Mouse (Mus musculus): ENCODE measurements around the gene Gramd4. TPM values are rescaled to one million over a fixed set of nuclear protein-coding genes. Genes with fewer than 3 reads are reported as not detected.
A peak's percentile ranks its signal among the peaks of the same experiment; 100 is the strongest.
"Not testable (repeated sequence)": the region's sequence is repeated elsewhere in the genome, so short reads cannot be mapped to it uniquely, and the experiment has no call there.

Gramd4 gene
- polyA plus RNA-seq, 1 experiment from 2014 or later = 25.4 TPM

DNA sequence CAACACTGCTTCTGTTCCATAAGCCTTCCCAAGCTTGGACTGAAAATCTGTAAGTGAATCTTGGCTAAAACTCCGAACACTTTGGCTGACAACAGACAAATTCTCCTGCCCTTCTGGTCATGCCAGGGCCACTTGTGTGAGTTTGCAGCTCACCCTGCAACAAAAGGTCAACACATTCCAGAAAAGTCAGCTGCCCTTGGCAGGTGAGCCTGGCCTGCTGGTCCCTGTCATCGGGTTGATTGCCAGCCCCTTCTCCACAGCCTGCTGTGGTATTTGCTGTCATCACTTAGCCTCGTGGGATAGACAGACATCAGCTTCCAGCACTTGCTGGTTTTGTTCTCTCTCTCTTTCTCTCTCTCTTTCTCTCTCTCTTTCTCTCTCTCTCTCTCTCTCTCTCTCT is 114.6 kb downstream of the Gramd4 start:
- 66% methylated on average over 3 of the region's 3 CpGs for WGBS
- no peak overlapping the region for H3K4me2 ChIP-seq
- no peak for ATAC-seq (ENCODE audit: low FRiP score)
- H3K4me3 ChIP-seq (replicated peaks) = no peak overlapping the region
- H3K27ac ChIP-seq (replicated peaks) = no peak overlapping the region
- peaks cover 44% of the 10 kb centered on the region for H3K4me1 ChIP-seq
- H3K36me3 ChIP-seq = no peaks in the 10 kb centered on the region
- no peak overlapping the region for H3K9ac ChIP-seq (replicated peaks)
- no peaks in the 10 kb centered on the region for H3K9me3 ChIP-seq (replicated peaks)
- H3K27me3 ChIP-seq (replicated peaks) = no peaks in the 10 kb centered on the region

DNA sequence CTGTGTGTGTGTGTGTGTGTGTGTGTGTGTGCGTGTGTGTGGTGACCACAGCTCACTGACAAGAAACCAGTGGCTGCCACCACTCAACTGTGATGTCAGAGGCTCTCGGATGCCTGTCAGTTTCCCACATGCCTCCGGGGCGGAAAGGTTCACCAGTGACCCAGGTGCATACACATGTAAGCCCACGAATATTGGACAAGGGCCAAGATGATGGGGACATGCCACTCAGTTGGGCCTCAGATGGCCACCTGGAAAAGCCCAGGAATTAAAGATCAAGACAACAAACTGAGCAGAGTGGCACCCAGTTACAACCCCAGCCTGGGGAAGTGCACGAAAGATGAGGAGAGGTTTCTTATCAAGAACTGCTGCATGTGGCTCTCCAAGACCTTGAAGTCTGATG is 115.0 kb downstream of the Gramd4 start:
- no peak for ATAC-seq (ENCODE audit: low FRiP score)
- no peak overlapping the region for H3K9ac ChIP-seq (replicated peaks)
- no peak overlapping the region for H3K4me3 ChIP-seq (replicated peaks)
- 74% methylated on average over 6 of the region's 6 CpGs for WGBS
- H3K4me1 ChIP-seq = peaks cover 44% of the 10 kb centered on the region
- no peaks in the 10 kb centered on the region for H3K27me3 ChIP-seq (replicated peaks)
- H3K27ac ChIP-seq (replicated peaks) = no peak overlapping the region
- H3K9me3 ChIP-seq (replicated peaks) = no peaks in the 10 kb centered on the region
- H3K36me3 ChIP-seq = no peaks in the 10 kb centered on the region
- H3K4me2 ChIP-seq = no peak overlapping the region

DNA sequence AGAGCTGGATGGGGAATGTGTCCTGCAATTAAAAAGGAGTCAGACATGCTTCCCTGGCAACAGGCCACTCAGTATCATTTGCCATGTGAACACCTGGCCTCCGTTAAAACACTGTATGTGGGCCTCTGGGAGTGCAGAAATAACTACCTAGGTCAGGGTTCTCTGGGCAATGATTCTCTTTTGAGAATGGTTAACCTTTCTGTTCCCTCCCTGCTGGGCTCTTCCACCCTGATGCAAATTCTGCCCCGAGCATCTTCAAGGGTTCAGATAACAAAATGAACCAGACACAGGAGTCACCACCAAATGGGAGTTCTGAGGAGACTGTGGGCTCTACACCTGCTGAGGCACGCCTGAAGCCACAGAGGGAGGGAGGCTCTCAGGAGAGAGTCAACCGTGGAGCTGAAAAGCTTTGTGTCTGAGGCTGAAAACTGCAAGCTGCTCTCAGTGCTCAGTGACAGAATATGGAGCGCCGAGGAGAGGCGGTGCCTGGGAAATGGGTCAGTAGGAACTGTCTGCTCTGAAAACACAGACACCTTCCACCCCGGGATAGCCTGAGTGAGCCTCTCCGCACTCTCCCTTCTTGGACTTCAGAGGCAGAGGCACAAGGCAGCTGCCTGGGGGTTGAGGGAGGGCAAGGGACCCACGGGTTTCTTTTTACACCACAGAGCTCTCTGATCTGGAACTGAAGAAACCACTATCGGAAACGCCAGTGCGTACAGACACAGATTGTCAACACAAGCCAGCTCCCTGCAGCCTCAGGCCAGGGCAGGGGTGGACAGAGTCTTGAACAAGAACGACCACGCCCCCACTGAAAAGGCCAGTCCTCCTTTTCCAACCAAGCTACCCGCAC is 115.9 kb downstream of the Gramd4 start:
- Histone ChIP-seq H3K9me3 (replicated peaks) (no peaks in the 10 kb centered on the region), H3K27me3 (replicated peaks) (no peaks in the 10 kb centered on the region), H3K4me1 (peaks cover 39% of the 10 kb centered on the region), H3K4me2 (no peak overlapping the region), H3K27ac (replicated peaks) (no peak overlapping the region), H3K36me3 (no peaks in the 10 kb centered on the region), H3K4me3 (replicated peaks) (no peak overlapping the region), H3K9ac (replicated peaks) (no peak overlapping the region)
- 50% methylated on average over 16 of the region's 16 CpGs for WGBS
- no peak for ATAC-seq (ENCODE audit: low FRiP score)

DNA sequence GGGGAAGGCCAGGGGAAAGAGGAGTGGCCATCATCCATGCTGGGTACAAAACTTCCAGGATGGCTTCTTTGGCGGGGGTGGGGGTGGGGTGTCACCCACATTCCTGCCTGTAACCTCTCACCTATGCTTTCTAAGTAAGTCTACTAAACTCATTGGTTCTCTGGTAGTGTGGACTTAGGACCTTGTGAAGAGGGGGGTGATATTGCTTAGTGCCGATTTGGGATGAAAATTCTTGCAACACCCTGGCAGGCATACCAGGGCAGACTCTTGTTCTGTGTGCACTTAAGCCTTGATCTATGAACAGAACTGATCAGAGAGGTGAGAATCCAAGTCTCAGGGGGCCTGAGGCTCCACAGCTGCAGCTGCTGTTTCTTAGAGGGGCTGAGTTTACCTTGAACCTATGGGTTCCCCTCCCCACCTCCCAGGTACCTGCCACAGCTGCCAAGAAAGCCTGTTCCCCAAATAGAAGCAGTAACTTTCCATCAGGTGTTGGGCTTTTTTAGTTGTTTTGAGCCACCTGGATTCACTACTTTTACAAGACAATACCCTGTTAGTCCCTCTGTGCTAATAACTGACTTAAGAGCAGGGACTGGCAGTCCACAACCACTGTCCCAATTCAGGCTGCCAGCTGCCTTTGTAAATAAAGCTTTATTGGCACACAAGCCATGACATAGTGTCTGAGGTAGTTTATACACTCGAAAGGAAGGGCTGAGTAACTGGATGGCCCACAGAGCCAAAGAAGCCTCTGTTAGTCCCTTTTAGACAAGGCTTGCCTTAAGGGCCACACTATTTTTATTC is 118.0 kb downstream of the Gramd4 start:
- no peaks in the 10 kb centered on the region for H3K36me3 ChIP-seq
- H3K9me3 ChIP-seq (replicated peaks) = no peaks in the 10 kb centered on the region
- peaks cover 19% of the 10 kb centered on the region for H3K4me1 ChIP-seq
- ATAC-seq (ENCODE audit: low FRiP score) = no peak
- no peak overlapping the region for H3K4me2 ChIP-seq
- H3K27ac ChIP-seq (replicated peaks) = no peak overlapping the region
- H3K27me3 ChIP-seq (replicated peaks) = no peaks in the 10 kb centered on the region
- H3K9ac ChIP-seq (replicated peaks) = no peak overlapping the region
- H3K4me3 ChIP-seq (replicated peaks) = no peak overlapping the region
- 79% methylated on average over 3 of the region's 3 CpGs for WGBS

DNA sequence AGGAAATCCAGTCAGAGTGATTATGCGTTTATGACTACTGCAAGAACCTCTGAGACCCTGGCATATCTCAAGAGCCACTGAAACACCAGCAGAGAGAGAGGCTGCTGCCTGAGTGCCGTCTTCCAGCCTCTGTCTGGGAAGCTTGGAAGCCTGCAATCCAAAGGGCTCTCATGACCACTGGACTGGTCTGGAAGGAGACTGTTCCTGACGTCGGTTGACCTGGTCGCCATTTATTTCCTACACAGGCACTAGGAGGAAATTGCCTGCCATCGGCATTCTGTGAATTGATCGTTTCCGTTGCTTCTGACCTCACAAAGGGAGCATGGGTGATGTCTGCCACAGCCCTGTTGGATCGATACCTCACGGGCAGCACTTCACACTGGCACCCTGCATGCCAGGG is 118.7 kb downstream of the Gramd4 start:
- no peak for ATAC-seq (ENCODE audit: low FRiP score)
- no peaks in the 10 kb centered on the region for H3K36me3 ChIP-seq
- H3K27me3 ChIP-seq (replicated peaks) = no peaks in the 10 kb centered on the region

DNA sequence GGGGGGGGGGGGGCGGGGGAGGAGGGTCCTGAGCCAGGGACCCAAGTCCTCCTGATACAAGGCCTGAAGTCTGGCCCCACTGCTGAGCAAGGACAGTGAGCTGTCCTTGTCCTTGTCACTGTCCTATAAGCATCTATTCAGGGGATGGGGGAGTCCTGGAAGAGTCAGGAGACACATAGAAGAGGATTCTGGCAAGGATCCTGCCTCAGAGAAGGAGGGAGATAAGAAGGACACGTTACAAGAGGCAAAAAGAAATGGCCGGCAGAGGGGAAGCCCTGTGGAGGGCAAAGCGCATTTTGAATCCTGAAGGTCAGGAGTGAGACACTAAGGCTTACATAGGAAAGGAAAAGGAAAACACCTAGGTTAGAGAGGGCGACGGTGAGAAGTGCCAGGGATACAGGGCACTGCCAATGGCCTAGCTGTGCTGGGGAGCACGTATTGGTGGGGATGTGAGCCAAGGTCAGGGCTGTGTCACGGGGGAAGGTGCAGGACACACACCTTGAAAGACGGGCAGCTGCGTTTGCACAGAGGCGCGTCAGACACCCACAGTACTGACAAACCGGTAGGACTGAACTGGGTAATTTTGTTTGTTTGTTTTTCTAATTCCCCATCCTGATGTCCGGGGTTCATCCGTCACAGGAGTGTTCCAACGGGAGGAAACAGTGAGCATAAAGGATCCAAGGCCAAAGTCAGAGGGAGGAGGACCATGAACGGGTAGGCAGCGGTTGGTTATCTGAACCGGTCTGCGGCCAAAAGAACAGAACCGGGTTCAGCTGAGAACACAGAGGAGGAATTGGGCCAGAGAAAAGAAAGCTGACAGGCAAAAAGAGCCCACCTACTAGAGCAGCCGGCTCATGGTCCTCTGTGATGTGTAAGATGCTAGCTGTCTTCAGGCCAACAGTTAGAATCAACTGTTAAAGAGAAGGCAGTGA is 119.5 kb downstream of the Gramd4 start:
- WGBS = 81% methylated on average over 22 of the region's 22 CpGs
- no peaks in the 10 kb centered on the region for H3K27me3 ChIP-seq (replicated peaks)
- no peaks in the 10 kb centered on the region for H3K9me3 ChIP-seq (replicated peaks)
- H3K27ac ChIP-seq (replicated peaks) = no peak overlapping the region
- ATAC-seq (ENCODE audit: low FRiP score) = no peak
- H3K4me2 ChIP-seq = no peak overlapping the region
- H3K4me1 ChIP-seq = peaks cover 23% of the 10 kb centered on the region
- no peak overlapping the region for H3K4me3 ChIP-seq (replicated peaks)
- H3K36me3 ChIP-seq = no peaks in the 10 kb centered on the region
- H3K9ac ChIP-seq (replicated peaks) = no peak overlapping the region

More for the DNA sequence above, 118.7 kb downstream of the Gramd4 start:
- H3K4me2 ChIP-seq = no peak overlapping the region
- H3K4me1 ChIP-seq = peaks cover 19% of the 10 kb centered on the region
- no peak overlapping the region for H3K4me3 ChIP-seq (replicated peaks)
- H3K9ac ChIP-seq (replicated peaks) = no peak overlapping the region
- no peaks in the 10 kb centered on the region for H3K9me3 ChIP-seq (replicated peaks)
- WGBS = 87% methylated on average over 10 of the region's 10 CpGs
- H3K27ac ChIP-seq (replicated peaks) = no peak overlapping the region

DNA sequence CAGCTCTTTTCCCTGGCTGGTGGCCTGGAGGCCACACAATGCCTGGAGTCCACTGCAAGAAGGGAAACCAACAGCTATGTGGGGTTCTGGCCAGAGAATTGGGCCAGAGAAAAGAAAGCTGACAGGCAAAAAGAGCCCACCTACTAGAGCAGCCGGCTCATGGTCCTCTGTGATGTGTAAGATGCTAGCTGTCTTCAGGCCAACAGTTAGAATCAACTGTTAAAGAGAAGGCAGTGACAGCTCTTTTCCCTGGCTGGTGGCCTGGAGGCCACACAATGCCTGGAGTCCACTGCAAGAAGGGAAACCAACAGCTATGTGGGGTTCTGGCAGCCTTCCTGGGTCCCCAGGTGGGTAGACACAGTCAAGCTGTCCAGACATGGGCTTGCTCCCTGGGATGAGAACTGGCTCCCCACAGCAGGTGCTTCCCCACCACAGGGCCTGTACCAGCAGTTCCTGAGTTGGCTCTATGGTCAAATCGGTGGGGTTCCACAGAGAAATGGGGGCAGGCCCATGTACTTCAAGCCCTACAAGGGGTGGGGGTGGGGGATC is 120.3 kb downstream of the Gramd4 start:
- not testable (repeated sequence) for H3K27ac ChIP-seq (replicated peaks); H3K9me3 ChIP-seq (replicated peaks); H3K9ac ChIP-seq (replicated peaks); H3K36me3 ChIP-seq; ATAC-seq (ENCODE audit: low FRiP score); H3K4me2 ChIP-seq; H3K27me3 ChIP-seq (replicated peaks); H3K4me3 ChIP-seq (replicated peaks)
- 89% methylated on average over 2 of the region's 2 CpGs for WGBS
- H3K4me1 ChIP-seq = peaks cover 31% of the 10 kb centered on the region

DNA sequence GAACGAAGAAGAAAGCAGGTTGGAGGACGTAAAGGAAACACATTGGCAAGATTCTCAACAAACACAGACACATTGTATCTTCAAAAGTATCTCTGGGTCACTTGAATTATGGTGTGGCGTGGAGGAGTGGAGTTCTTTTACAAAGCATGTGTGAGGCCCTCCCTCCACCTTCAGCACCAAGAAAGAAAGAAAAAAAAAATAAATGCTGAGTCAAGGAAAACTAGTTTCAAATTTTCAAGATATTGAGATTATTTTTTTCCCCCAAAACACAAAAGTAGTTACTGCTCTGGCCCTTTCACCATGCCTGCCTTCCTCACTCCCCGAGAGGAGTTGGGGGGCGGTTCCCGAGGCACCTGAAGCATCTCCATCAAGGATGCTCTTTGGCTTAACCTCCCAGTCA is 121.1 kb downstream of the Gramd4 start:
- WGBS = 89% methylated on average over 6 of the region's 6 CpGs
- ATAC-seq (ENCODE audit: low FRiP score) = no peak
- no peak overlapping the region for H3K4me2 ChIP-seq
- no peak overlapping the region for H3K9ac ChIP-seq (replicated peaks)
- H3K36me3 ChIP-seq = no peaks in the 10 kb centered on the region
- peaks cover 30% of the 10 kb centered on the region for H3K4me1 ChIP-seq
- no peak overlapping the region for H3K4me3 ChIP-seq (replicated peaks)
- H3K27me3 ChIP-seq (replicated peaks) = no peaks in the 10 kb centered on the region
- no peaks in the 10 kb centered on the region for H3K9me3 ChIP-seq (replicated peaks)
- no peak overlapping the region for H3K27ac ChIP-seq (replicated peaks)

DNA sequence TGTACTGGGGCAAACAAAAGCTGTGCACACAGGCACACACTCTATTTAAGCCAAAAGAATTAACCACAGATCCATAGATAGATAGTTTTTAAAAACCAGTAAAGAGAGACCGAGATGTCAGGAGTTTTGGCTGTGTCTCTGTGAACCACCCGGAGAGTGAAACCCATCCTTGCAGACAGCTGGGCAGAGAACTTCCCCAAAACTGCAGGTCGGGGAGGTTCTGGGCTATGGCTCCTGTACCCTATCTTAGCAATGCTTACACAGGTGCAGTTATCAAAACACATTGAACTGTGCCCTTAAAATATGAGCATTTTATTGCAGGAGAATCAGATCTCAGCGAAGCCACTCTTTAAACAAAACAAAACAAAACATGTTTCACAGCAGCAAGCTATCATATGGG is 122.9 kb downstream of the Gramd4 start:
- no peaks in the 10 kb centered on the region for H3K9me3 ChIP-seq (replicated peaks)
- no peak overlapping the region for H3K9ac ChIP-seq (replicated peaks)
- WGBS = 83% methylated on average over 4 of the region's 4 CpGs
- no peaks in the 10 kb centered on the region for H3K27me3 ChIP-seq (replicated peaks)
- H3K36me3 ChIP-seq = no peaks in the 10 kb centered on the region
- no peak overlapping the region for H3K4me2 ChIP-seq
- no peak overlapping the region for H3K4me3 ChIP-seq (replicated peaks)
- H3K27ac ChIP-seq (replicated peaks) = no peak overlapping the region
- no peak for ATAC-seq (ENCODE audit: low FRiP score)
- H3K4me1 ChIP-seq = peaks cover 36% of the 10 kb centered on the region

DNA sequence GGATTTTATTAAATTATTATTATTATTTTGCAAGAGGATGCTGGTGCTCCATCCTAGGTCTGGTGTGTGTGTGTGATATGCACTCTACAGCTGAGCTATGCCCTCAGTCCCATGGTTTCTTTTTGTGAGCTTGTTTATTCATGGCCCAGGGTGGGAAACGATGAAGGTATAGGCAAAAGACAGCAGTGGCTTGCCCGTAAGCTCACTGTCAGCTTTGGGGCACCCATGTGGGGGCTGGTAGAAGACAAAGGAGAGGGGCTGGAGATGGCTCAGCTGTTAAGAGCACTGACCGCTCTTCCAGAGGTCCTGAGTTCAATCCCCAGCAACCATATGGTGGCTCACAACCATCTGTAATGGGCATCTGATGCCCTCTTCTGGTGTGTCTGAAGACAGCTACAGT is 123.8 kb downstream of the Gramd4 start:
- not testable (repeated sequence) for H3K27me3 ChIP-seq (replicated peaks); H3K27ac ChIP-seq (replicated peaks); H3K9me3 ChIP-seq (replicated peaks); H3K4me2 ChIP-seq; H3K36me3 ChIP-seq; H3K4me3 ChIP-seq (replicated peaks); ATAC-seq (ENCODE audit: low FRiP score); H3K9ac ChIP-seq (replicated peaks)
- H3K4me1 ChIP-seq = peaks cover 40% of the 10 kb centered on the region
- WGBS = 96% methylated on average over 3 of the region's 3 CpGs

DNA sequence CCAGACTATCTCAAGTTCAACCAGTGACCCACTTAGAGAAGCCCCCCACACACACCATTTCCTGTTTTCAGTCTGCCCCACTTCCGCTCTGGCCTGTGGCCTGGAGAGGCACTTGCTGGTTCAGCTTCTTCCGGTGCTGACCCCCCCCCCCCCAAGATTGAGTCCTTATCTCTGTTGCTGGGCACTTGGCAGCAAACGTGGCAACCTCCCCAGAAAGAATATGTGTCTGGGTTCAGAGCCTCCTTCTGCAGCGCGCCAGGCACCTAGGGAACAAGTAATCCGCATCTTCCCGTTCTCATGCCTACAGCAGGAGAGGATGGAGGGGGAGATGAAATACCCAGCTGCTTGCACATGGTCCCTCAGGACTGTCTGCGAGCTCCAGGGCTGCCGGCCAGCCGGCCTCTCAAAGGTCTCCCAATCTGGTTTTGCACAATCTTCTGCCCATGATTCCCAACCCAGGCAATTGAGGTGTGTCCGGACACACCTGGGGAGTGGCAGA is 124.5 kb downstream of the Gramd4 start:
- no peaks in the 10 kb centered on the region for H3K36me3 ChIP-seq
- 43% methylated on average over 11 of the region's 11 CpGs for WGBS
- H3K9me3 ChIP-seq (replicated peaks) = no peaks in the 10 kb centered on the region
- H3K4me3 ChIP-seq (replicated peaks) = no peak overlapping the region
- H3K4me1 ChIP-seq = peaks cover 44% of the 10 kb centered on the region
- H3K27me3 ChIP-seq (replicated peaks) = no peaks in the 10 kb centered on the region
- ATAC-seq (ENCODE audit: low FRiP score) = no peak
- H3K9ac ChIP-seq (replicated peaks) = no peak overlapping the region
- H3K27ac ChIP-seq (replicated peaks) = 0 out of 2 replicates have a peak overlapping the region, but pooled peaks have one; percentile 41
- peak overlapping the region; percentile 29 for H3K4me2 ChIP-seq
